ENCODE assay signal across 24 mouse cellular contexts in the genomic region with DNA sequence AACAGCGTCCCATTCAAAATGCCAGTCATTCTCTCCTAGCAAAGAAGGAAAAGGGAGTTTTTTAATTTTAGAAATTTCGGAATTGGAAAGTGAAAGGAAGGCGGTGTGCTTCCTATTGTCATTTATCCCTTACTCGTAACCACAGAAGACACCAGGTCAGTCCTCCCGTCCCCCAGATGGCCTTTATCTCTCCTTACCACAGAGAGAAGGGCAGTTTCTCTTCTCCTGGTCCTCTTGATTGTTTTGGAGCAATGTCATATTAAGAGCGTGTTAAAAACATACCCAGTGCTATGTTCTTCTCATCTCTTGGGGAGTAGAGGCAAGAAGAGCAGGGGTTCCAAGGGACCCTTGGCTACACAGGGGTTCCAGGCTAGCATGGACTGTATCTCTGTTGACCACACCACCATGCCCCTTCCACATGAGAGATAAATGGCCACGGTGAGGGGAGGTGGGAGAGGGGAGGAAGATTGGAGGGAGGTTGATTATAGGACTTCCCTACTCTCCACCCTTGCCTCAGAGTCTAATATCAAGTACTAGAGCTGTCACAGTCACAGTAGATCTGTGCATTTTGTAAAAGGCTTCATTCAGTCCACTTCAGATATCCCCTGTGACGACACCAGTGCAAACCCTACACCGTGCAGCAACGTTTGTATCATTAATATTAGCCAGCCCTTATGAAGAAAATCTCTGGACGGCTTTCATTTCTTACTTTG.
A peak's percentile ranks its signal among the peaks of the same experiment; 100 is the strongest.
DNase-seq lines count a peak whose midpoint lies in the region; ATAC-seq and TF ChIP-seq lines count a peak whose summit lies in the region.
"Had no signal": no experiment of that assay in that cellular context is flagged by ENCODE, and none has a peak within 500 bp of the region (broad histone marks: within the 10 kb centered on the region; RNA-seq: fewer than 3 reads in every experiment).

No protein-coding gene starts in this region.

- TF ChIP-seq EP300 in liver, postnatal 0 days (IDR thresholded peaks at IDR 0.05; ENCODE audit: low read depth), result no peak

- H3K4me1 ChIP-seq in liver, embryonic 13.5 days (replicated peaks), result peaks cover 6% of the 10 kb centered on the region
- no peaks in the 10 kb centered on the region for H3K4me1 ChIP-seq in liver, postnatal 0 days (ENCODE audit: insufficient read depth)
- H3K4me1 ChIP-seq: embryonic facial prominence, embryonic 10.5 days; forebrain, embryonic 10.5 days; heart, embryonic 15.5 days; hindbrain, embryonic 10.5 days had no signal

- H3K9ac ChIP-seq in liver, embryonic 13.5 days, result no peak overlapping the region
- H3K9ac ChIP-seq in liver, postnatal 0 days (replicated peaks), result no peak overlapping the region
- H3K9ac ChIP-seq: heart, embryonic 15.5 days; hindbrain, embryonic 14.5 days had no signal

- no peaks in the 10 kb centered on the region for H3K27me3 ChIP-seq in liver, embryonic 13.5 days
- no peaks in the 10 kb centered on the region for H3K27me3 ChIP-seq in liver, postnatal 0 days (ENCODE audit: insufficient read depth, low read length)
- H3K27me3 ChIP-seq: heart, embryonic 15.5 days had no signal

- TF ChIP-seq CTCF in liver, postnatal 0 days (IDR thresholded peaks at IDR 0.05; ENCODE audit: low read depth), result no peak

- H3K27ac ChIP-seq in liver, embryonic 13.5 days, result no peak overlapping the region
- no peak overlapping the region for H3K27ac ChIP-seq in liver, postnatal 0 days (ENCODE audit: low read depth)
- H3K27ac ChIP-seq: embryonic facial prominence, embryonic 10.5 days; forebrain, embryonic 10.5 days; gastrocnemius, adult 2 months; heart, adult 2 months; heart, embryonic 15.5 days; hindbrain, embryonic 10.5 days; hindbrain, embryonic 14.5 days had no signal

- H3K9me3 ChIP-seq in liver, embryonic 13.5 days (replicated peaks), result no peaks in the 10 kb centered on the region
- H3K9me3 ChIP-seq in liver, postnatal 0 days (ENCODE audit: low read length), result no peaks in the 10 kb centered on the region
- H3K9me3 ChIP-seq: embryonic facial prominence, embryonic 10.5 days; forebrain, embryonic 10.5 days; G1E; heart, embryonic 15.5 days; hindbrain, embryonic 10.5 days had no signal

- H3K4me3 ChIP-seq in liver, embryonic 13.5 days (replicated peaks), result no peak overlapping the region
- H3K4me3 ChIP-seq in liver, postnatal 0 days (ENCODE audit: low read depth, low read length), result no peak overlapping the region
- H3K4me3 ChIP-seq: embryonic facial prominence, embryonic 10.5 days; erythroblast, embryonic 14.5 days; forebrain, embryonic 10.5 days; gastrocnemius, adult 2 months; heart, adult 2 months; heart, embryonic 15.5 days; hindbrain, embryonic 10.5 days had no signal

- H3K36me3 ChIP-seq in liver, embryonic 13.5 days, result no peaks in the 10 kb centered on the region
- H3K36me3 ChIP-seq in liver, postnatal 0 days (replicated peaks; ENCODE audit: insufficient read depth, low read length), result no peaks in the 10 kb centered on the region
- H3K36me3 ChIP-seq: embryonic facial prominence, embryonic 10.5 days; forebrain, embryonic 10.5 days; G1E; heart, embryonic 15.5 days; hindbrain, embryonic 10.5 days had no signal

- H3K4me2 ChIP-seq in liver, embryonic 13.5 days, result peak overlapping the region; percentile 27
- peak overlapping the region; percentile 40; the same call in 1 of the 2 replicates for H3K4me2 ChIP-seq in liver, postnatal 0 days (ENCODE audit: low read depth, low read length)
- H3K4me2 ChIP-seq: heart, embryonic 11.5 days; heart, embryonic 15.5 days; hindbrain, embryonic 14.5 days had no signal

- WGBS in liver, embryonic 13.5 days (ENCODE audit: insufficient replicate concordance), result 26% methylated on average over 11 of the region's 11 CpGs
- 51% methylated on average over 11 of the region's 11 CpGs for WGBS in liver, postnatal 0 days (ENCODE audit: insufficient replicate concordance)

- ATAC-seq in common myeloid progenitor, adult 5-6 weeks (replicated peaks; ENCODE audit: low read depth, poor library complexity, severe bottlenecking), result peak; percentile 43
- ATAC-seq in liver, embryonic 13.5 days (ENCODE audit: low read depth), result peak; percentile 60
- peak; percentile 19; the same call in 1 of the 2 replicates for ATAC-seq in liver, postnatal 0 days
- ATAC-seq: forebrain, embryonic 14.5 days had no signal

- peak; percentile 60 for DNase-seq in 416B (ENCODE audit: low read depth)
- no peak for DNase-seq in liver, embryonic 13.5 days
- DNase-seq in liver, postnatal 0 days, result no peak
- DNase-seq in retina, embryonic 14.5 days (ENCODE audit: low spot score), result no peak
- DNase-seq in cerebellum, adult 18-20 months, result no peak
- no peak for DNase-seq in gastrocnemius, postnatal 25 days
- DNase-seq: adrenal gland, adult 8-10 months; adrenal gland, postnatal 36 days; cerebellum, adult 8-10 months; cerebellum, postnatal 25 days; gastrocnemius, adult 2 months; gastrocnemius, postnatal 36 days; heart, adult 2 months; heart, postnatal 14 days had no signal
